Mouse (Mus musculus) adrenal gland, postnatal 36 days (tissue): ENCODE results near the gene Bdkrb2. TPM values are rescaled to one million over a fixed set of nuclear protein-coding genes. Genes with fewer than 3 reads are reported as not detected.

ENCODE experiments used
- DNase-seq, 2 experiments: peaks; one replicate each; pipeline ENCODE4 v3.0.0; 2021; ENCODE audit warnings: mixed read lengths in 1 of 2
- total RNA-seq, 2 experiments: library from RNA; stranded (reverse); gene quantifications; 2 replicates each; pipeline ENCODE4 v1.2.3; 2021

Bdkrb2 gene
- total RNA-seq, 2 experiments from 2014 or later = 12.0 to 23.9 TPM

DNA sequence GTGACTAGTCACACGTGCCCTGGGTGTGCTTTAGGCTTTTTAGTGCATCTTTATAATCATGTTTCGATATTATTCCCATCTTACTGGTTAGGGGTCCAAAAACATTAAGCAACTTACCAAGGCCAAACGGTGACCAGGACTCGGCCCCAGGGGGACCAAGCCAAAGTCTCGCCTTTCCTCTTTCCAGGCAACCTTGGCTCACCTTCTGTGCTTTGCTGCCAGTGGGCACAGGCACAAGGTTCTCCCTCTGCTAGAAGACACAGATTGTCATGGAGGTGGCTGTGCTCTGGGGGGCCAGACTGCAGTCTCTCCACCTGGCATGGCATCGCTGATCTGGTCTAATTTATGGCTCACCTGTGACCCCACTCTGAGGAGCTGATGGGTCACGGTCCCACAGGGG is 27.8 kb downstream of the Bdkrb2 start:
- peak in 1 of 2 experiments; percentile 23 for DNase-seq

DNA sequence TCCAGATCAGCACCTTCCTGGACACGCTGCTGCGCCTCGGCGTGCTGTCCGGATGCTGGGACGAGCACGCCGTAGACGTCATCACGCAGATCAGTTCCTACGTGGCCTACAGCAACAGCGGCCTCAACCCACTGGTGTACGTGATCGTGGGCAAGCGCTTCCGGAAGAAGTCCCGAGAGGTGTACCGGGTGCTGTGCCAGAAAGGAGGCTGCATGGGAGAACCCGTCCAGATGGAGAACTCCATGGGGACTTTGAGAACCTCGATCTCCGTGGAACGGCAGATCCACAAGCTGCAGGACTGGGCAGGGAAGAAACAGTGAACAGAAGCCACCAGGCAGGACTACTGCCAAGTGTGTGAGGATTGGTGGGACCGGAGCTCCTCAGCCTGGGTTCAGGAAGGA is 29.3 kb downstream of the Bdkrb2 start:
- DNase-seq = no peak

DNA sequence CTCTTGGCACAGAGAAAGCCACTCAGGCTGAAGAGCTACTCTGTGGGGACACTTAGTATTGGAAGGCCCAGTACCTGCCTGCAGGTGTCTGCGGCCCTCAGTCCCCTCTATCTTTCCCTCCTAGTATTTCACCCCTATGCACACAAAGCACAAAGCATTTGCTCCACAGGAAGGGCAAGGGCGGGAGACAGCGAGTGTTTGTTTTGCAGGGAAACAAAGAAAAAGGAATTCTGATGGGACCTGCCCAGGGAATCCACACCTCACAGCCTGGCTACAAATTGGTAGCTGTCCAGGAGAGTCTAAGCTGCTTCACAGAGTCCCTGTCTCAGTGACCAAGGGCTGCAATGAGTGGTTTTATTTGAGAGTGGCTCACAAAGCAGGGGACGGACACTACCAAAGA is 30.4 kb downstream of the Bdkrb2 start:
- DNase-seq = no peak

DNA sequence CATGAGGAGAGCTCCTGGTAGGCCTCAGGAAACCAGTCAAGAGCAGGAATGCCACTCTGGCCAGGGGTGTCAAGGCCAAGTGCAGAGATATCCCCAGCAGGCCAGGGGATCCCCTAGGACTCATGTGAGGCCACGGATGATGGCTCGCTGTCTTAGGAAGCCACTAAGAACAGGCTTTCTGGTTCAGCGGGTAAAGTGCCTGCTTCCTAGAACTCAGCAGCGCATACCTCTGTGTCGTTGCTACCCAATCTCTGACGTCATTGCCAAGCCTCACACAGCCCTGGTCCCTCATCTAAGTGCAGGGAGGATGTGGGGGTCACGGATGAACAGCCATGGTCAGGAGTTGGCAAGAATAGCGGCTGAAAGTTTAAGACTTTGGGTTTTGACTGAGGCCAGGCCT is 34.1 kb downstream of the Bdkrb2 start:
- no peak for DNase-seq

DNA sequence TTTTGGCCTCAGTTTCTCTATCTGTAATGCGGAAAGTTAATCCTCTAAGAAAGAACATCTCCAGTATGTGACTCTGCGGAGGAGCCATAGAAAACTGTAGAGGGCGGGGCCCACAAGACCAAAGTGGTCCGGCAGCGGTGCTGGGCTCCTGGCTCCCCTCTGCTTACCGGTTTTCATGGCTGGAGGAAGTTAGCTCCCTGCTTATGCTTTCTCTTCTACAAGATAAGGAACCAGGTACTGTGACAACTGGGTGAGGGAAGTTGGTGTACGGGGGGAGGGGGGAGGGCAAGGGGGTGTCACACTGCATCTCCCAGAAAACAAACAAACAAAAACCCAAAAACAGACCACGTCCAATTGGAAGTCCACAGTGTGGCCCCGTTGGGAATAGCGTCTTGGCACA is 35.5 kb downstream of the Bdkrb2 start:
- no peak for DNase-seq

DNA sequence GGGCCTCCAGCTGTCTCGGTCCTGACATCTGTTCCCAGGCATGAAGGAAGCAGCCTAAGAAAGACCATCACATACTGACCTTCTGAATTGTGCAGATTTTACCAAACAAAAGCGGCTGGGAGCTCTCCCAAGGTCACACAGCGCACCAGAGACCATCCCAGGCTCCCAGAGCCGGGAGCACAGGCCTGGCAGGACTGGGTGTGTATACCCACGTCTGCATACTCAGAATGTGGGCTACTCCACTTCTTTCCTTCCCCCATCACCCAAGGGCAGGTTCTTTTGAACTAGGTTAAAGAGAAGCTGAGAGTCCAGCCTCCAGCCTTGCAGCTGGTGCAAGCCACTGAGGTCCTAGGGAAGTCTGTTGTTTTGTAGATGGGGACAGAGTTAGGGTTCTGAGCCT is 36.1 kb downstream of the Bdkrb2 start:
- DNase-seq = peak in 1 of 2 experiments; percentile 20

DNA sequence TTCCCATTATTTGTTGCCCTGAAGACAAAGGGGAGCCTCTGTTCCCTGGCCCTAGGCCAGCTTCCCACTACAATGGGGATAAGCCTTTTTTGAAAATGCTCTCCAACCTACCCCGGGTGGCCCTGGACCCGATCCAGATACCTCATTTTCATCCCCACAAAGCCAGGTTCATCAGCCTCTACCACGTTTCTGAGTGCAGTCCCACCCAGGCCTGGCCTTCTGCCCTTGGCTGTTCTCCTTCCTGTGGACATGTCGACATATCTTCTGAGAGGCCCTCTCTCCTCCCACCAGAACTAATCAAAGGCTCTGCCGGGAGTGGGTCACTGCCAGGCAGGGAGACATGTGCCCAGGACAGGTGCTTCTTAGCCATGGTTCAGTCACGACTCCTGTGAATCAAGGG is 38.6 kb downstream of the Bdkrb2 start:
- no peak for DNase-seq

DNA sequence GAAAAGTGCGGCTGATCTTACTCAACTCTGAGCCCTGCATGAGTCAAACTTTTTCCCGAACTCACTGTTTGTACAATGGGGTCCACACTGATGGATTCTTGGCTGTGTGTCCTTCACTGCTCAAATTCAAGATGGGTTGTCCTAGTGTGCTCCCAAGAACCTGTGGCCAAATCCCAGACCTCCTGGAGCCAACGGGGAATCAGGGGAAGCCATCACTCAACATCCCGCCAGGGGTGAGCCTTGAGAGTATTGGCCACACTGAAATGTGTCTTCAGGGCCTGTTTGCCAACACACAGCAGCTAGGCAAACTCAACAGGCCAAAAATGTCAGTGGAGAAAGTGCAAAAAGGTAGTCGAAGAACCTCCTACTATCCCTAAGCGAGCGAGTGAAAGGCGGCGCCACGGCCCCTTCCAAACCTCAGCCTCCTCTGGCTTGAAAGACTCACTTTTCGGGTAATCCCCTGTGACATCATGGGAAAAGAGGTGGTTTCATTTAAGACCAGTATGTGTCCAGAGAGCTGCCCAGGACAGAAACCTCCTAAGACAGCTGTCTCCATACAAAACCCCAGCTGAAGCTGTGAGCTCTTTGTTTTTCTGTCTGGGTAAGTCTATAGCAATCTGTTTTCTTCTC is 39.7 kb downstream of the Bdkrb2 start, which contains the start of gene Bdkrb1:
Bdkrb1 (plus strand) TSS at position 505 of the 630 bp plus-strand sequence.
- DNase-seq = no peak

DNA sequence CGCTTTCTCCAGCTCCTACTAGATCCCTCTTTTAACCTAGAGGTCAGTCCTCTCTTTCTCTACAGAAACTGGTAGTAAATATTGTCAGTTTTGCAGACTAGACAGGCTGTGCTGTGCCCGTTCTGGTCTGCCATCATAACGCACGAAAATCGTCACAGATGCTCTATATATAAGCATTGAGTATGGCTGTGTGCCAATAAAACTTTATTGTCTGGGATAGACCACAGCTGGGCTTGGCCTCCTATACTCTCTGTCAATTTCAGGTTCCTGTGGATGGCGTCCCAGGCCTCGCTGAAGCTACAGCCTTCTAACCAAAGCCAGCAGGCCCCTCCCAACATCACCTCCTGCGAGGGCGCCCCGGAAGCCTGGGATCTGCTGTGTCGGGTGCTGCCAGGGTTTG is 40.9 kb downstream of the Bdkrb2 start:
- no peak for DNase-seq

DNA sequence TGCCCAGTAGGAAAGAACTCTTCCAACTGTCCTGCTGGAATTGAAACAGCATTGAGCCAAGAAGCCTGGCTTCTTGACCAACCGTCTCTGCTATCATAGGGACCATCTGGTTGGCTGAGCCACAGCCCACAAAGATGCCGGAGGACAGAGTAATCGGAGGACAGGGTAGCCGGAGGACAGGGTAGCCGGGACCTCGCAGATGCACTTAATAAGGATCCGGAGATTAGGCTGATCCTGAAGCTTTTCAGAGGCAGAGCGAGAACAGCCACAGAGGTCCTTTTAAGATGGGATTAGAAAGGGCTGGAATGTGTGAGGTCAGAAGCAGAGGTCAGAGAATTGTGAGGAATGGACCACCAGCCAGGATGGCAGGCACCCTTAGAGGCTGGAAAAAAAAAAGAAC is 42.2 kb downstream of the Bdkrb2 start:
- no peak for DNase-seq

DNA sequence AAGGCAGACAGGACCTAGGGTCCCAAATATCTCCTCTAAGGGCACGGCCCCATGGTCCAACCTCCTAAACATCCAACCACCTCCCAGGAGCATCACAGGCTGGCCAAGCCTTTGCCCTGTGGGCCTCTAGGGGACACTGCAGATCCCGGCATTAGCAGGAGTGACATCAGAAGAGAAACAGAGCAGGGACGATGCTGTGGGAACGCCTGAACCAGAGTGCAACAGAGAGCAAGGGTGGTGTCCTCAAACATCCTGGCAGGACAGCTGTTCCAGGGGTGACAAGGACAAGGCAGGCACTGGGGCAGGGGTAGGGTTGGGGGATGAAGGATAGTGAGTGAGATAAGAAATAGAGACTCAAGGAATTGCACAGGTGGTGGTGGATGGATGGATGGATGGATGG is 43.9 kb downstream of the Bdkrb2 start:
- no peak for DNase-seq

DNA sequence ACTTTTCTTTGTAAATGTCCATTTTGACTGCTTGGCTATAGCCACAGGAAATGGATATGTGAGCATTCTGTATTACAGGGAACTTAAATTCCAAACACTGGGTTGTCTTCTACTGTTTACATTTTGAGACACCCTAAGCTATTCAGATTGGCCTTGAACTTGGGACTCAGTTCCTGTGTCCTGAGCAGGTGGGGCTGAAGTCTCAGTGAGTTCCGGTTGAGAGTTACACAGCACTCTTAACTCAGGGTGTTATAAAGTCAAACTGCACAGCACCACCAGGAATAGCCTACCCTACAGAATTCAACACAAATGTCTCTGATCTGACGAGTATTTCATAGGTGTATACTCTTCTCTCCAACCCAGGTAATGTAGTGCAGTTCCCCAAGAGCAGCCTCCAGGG is 48.0 kb downstream of the Bdkrb2 start:
- DNase-seq = no peak

DNA sequence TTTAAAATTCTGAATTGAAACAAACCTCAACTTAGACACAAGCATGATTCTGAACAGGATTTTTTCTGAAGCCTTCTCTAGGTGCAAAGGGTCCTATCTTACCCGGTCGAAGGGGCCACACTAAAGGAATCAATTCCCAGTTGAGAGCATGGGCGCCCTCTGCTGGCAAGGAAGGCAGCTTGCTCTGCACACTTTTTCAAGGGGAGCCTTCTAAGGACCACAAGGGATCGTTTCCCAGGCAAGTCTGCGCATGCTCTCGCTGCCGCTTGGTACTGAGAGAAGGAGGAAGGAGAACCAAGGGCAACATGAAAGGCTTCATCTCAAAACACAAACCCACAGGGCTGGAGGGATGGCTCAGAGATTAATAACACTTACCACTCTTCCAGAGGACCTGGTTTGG is 48.7 kb downstream of the Bdkrb2 start:
- DNase-seq = peak; percentile 60 to 71

DNA sequence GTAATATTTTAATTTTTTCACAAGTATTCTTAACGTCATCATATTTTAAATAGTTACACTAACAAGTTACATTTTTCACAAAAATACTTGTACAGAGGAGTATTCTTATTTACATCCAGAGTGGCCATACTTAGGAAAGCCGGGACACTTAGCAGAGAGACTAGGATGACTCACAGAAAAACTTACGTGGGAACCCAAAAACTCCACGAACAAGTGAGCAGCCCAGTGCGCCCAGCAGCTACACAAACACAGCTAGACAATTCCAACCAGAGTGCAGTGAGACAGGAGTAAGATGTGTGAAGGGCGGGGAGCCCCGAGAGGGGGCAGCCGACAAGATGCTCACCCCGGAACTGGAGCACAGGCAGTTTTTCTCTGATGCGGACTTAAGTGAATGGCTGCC is 50.5 kb downstream of the Bdkrb2 start:
- DNase-seq = no peak

DNA sequence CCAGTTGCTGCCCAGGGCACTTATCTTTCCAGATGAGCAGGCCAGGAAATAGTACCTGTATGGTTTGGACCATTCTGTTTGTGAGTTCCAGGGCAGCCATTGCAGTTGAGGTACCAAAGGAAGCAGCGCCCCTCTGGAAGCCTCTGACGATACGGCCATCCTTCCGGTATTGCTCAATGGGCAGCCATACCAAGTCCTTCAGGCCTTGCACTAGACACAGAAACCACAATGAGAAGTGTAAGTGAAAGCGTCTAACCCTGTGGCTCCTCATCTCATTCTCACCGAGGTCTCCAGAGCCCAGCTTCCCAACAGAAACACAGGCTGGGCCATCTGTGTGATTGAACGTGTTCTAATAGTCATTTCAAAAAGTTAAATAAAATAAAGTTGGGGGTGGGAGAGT is 59.0 kb downstream of the Bdkrb2 start:
- no peak for DNase-seq

DNA sequence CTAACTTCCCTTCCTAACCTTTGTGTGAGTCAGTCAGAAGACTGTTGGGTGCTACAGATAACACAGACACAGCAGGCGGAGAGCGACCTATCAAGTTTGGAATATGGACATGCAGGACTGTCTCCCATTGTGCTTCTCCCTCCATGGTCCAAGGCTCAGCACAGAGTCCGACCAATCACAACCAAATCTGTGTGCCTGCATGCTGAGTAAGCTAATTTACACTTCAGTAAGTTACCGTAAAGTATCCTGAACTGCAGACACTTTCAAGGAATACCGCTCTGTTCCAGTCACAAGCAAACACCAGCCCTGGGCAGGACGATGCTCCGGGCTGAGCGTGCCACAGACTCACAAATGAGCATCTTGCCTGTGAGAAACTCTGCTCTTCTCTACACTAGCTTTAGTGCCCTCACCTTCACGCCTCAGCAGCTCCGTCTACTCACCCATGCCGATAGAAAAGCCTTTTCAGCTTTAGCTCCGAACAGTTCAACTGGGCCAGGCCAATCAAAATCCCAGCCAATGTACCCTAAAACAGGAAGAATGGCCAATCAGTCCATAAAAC is 60.0 kb downstream of the Bdkrb2 start:
- DNase-seq = no peak

DNA sequence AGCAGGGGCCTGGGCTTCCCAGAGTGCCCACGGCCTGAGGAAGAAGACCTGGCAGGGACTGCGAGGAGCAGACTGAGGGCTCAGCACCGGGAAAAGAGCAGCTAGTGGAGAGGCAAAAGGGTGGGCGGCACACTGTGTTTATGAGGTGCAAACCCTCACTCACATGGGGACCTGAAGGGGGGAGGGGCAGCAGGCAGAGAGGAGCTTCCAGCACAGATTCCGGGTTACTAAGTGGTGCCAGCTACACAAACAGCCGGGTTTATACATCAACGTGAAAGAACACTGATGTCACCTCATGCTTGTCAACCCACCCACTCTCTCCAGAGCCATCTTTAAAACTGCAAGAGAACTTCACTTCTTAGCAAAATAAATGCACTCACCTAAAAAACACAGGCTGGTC is 62.8 kb downstream of the Bdkrb2 start:
- DNase-seq = peak in 1 of 2 experiments; percentile 5

DNA sequence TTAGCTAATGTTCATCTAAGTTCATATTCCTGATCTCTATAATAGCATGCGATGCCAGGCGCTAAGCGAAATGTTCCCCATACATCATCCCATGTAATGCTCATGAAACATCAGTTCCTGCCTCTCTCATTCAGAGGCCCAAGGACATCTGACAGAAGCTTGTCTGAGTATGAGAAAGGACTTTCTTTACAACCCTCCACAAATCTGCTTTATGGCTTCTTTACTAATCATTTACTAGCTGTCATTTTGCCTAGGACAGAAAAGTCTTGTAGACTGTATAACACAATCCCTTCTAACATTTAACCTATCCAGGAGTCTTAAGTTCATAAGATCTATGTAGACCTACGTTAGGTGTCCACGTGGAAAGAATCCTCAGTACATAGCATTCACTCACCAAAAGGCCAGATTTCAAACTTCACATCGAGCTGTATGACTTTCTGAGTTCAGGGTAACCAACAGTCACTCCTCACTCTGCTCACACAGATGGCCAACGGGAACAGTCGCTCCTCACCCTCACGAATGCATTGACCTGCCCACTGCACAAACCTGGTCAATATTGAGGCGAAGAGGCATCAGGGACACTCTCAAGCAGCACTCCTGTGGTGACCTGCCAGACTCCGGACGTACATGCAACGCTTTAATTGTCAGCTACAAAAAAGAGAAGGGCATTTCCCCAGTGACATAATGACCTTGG is 71.5 kb downstream of the Bdkrb2 start:
- DNase-seq = no peak

DNA sequence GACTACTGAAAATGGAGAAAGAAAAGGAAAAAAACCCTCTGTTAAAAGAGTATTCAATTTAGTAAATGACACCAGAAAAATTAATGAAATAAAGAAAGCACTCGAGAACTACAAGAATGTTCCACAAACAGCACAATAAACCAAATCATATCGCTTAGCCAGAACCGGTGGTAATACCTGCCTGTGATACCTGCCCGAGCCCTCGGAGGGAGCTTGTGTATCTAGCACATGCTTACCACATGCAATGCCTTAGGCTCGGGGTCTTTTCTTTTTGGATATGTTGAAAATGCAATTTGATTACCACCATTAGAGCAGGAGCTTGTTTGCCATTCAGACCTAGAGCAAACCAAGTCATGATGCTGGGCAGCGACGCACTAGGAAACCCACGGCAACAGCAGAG is 73.5 kb downstream of the Bdkrb2 start:
- no peak for DNase-seq

DNA sequence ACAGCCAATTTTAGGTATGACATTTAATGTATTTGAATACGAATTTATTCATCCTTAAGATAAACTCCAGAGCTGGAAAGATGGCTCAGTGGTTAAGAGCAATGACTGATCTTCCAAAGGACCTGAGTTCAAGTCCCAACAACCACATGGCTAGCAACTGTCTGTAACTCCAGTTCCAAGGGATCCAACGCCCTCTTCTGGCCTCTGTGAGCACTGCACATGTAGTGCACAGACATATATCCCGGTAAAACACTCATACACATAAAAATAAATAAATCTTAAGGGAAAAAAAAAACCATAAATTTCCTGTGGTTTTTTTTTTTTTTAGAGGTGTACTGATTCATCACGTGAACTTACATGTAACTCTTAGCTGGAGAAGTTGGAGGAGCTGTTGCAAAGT is 74.5 kb downstream of the Bdkrb2 start:
- no peak for DNase-seq

DNA sequence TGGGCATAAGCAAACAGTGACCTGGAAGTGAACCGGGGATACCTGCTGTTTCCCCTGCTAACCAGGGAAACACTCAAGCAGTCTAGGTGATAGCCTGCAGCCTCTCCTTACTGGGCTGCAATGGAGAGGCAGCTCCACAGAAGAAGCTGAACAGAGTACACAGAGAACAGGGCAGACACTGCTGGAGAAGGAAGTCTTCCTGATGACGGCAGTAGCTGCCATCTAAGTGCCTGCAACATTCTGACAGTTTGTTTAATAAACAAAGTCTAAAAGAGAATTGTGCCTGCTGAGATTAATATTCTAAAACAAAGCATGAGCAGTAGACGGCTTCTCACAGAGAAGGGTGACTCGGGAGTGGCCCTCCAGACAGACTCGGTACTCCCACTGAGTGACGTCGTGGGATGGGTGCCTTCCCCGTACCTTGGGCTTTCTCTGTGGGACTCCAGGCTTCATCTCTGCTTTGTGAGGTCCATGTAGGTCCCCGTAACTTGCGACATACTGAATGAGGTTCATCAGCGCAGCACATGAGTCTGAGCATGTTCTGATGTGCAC is 79.8 kb downstream of the Bdkrb2 start:
- no peak for DNase-seq
